Mouse (Mus musculus) gastrocnemius, adult 2 months (tissue): ENCODE measurements around the gene Hdac4. TPM values are rescaled to one million over a fixed set of nuclear protein-coding genes. Genes with fewer than 3 reads are reported as not detected.
A peak's percentile ranks its signal among the peaks of the same experiment; 100 is the strongest.

Experiments
- DNase-seq: peaks from one replicate; pipeline ENCODE4 v3.0.0; 2022
- H3K27ac ChIP-seq: fragments of 200-600 bp; 2 replicates; pipeline ENCODE4 v1.8.1; 2022; ENCODE audit warnings: mild to moderate bottlenecking
- H3K4me3 ChIP-seq: fragments of 200-600 bp; 2 replicates; pipeline ENCODE4 v1.8.1; 2022; ENCODE audit warnings: mild to moderate bottlenecking, moderate library complexity
- CTCF ChIP-seq: fragments of 200-600 bp; IDR thresholded peaks from 2 replicates; pipeline ENCODE4 v1.8.1; 2022; ENCODE audit warnings: antibody characterized with exemption, mild to moderate bottlenecking, moderate library complexity
- intact Hi-C: fragments of 180-260 bp; cut with DNase I; formaldehyde crosslinking; loops from one replicate; pipeline ENCODE4 v1.15.1; 2025
- total RNA-seq, 2 experiments: library from RNA; stranded (reverse); gene quantifications; 2 replicates each; pipeline ENCODE4 v1.2.3; 2021

The Hdac4 gene
- total RNA-seq, 2 experiments from 2014 or later = 41.8 to 66.3 TPM

GRCm38 (mm10) chr1:92103971-92104370, 91.5 kb downstream of the Hdac4 start:
- TF ChIP-seq CTCF = no peak
- intact Hi-C loops = loop anchor here (5.0 kb wide), 1 partner anchor 243 kb away; no protein-coding TSS in a partner anchor
- peak; percentile 16 for DNase-seq
- peak overlapping the region; percentile 96 for H3K27ac ChIP-seq
- peak overlapping the region; percentile 7; the same call in 1 of the 2 replicates for H3K4me3 ChIP-seq

GRCm38 (mm10) chr1:92103377-92103776, 92.1 kb downstream of the Hdac4 start:
- peak overlapping the region; percentile 7; the same call in 1 of the 2 replicates for H3K4me3 ChIP-seq
- no peak for DNase-seq
- TF ChIP-seq CTCF = no peak
- intact Hi-C loops = loop anchor here (5.0 kb wide), 1 partner anchor 244 kb away; no protein-coding TSS in a partner anchor
- H3K27ac ChIP-seq = peak overlapping the region; percentile 96

- Histone ChIP-seq H3K4me3 (no peak overlapping the region; the same call in 1 of the 2 replicates), H3K27ac (peak overlapping the region; percentile 96)
- DNase-seq = no peak
- intact Hi-C loops = loop anchor here (5.0 kb wide), 1 partner anchor 244 kb away; no protein-coding TSS in a partner anchor
- TF ChIP-seq CTCF = no peak
These were observed 92.7 kb downstream of the Hdac4 start for GRCm38 (mm10) chr1:92102825-92103224.

- H3K4me3 ChIP-seq = peak overlapping the region; percentile 37
- DNase-seq = peak; percentile 65
- TF ChIP-seq CTCF = peak; percentile 29; the same call in 1 of the 2 replicates
- intact Hi-C loops = loop anchor here (5.0 kb wide), 1 partner anchor 247 kb away; no protein-coding TSS in a partner anchor
- peak overlapping the region; percentile 96 for H3K27ac ChIP-seq
These were observed 95.1 kb downstream of the Hdac4 start for GRCm38 (mm10) chr1:92100371-92100891.

- DNase-seq = peak; percentile 72
- peak overlapping the region; percentile 96 for H3K27ac ChIP-seq
- TF ChIP-seq CTCF = no peak
- peak overlapping the region; percentile 37 for H3K4me3 ChIP-seq
- intact Hi-C loops = loop anchor here (5.0 kb wide), 1 partner anchor 247 kb away; no protein-coding TSS in a partner anchor
These were observed 95.5 kb downstream of the Hdac4 start for GRCm38 (mm10) chr1:92099964-92100363.

GRCm38 (mm10) chr1:92099502-92099901, 96.0 kb downstream of the Hdac4 start:
- intact Hi-C loops = no loop called here
- peak overlapping the region; percentile 96 for H3K27ac ChIP-seq

GRCm38 (mm10) chr1:92098456-92098855, 97.0 kb downstream of the Hdac4 start:
- no peak for TF ChIP-seq CTCF
- intact Hi-C loops = no loop called here
- peak overlapping the region; percentile 96 for H3K27ac ChIP-seq
- H3K4me3 ChIP-seq = no peak overlapping the region; the same call in 1 of the 2 replicates
- DNase-seq = peak; percentile 41

More at GRCm38 (mm10) chr1:92099502-92099901, 96.0 kb downstream of the Hdac4 start:
- peak overlapping the region; percentile 37 for H3K4me3 ChIP-seq
- peak; percentile 93 for DNase-seq
- TF ChIP-seq CTCF = no peak

- intact Hi-C loops = no loop called here
- peak overlapping the region; percentile 96 for H3K27ac ChIP-seq
- peak overlapping the region; percentile 31 for H3K4me3 ChIP-seq
- TF ChIP-seq CTCF = peak; percentile 30; the same call in 1 of the 2 replicates
- peak; percentile 44 for DNase-seq
These were observed 98.4 kb downstream of the Hdac4 start for GRCm38 (mm10) chr1:92096991-92097525.

GRCm38 (mm10) chr1:92092286-92092685, 103.2 kb downstream of the Hdac4 start:
- intact Hi-C loops = no loop called here
- Histone ChIP-seq H3K27ac (no peak overlapping the region), H3K4me3 (no peak overlapping the region)
- no peak for TF ChIP-seq CTCF
- DNase-seq = peak; percentile 17

GRCm38 (mm10) chr1:92087821-92088220, 107.7 kb downstream of the Hdac4 start:
- TF ChIP-seq CTCF = no peak
- Histone ChIP-seq H3K27ac (peak overlapping the region; percentile 69; the same call in 1 of the 2 replicates), H3K4me3 (no peak overlapping the region)
- intact Hi-C loops = loop anchor here (5.0 kb wide), 1 partner anchor 36 kb away; no protein-coding TSS in a partner anchor
- DNase-seq = peak; percentile 8

GRCm38 (mm10) chr1:92087343-92087742, 108.2 kb downstream of the Hdac4 start:
- no peak for TF ChIP-seq CTCF
- Histone ChIP-seq H3K27ac (peak overlapping the region; percentile 69), H3K4me3 (no peak overlapping the region)
- intact Hi-C loops = loop anchor here (5.0 kb wide), 1 partner anchor 35 kb away; no protein-coding TSS in a partner anchor
- peak; percentile 12 for DNase-seq

GRCm38 (mm10) chr1:92086841-92087240, 108.7 kb downstream of the Hdac4 start:
- no peak for TF ChIP-seq CTCF

GRCm38 (mm10) chr1:92086277-92086813, 109.2 kb downstream of the Hdac4 start:
- intact Hi-C loops = loop anchor here (5.0 kb wide), 1 partner anchor 34 kb away; no protein-coding TSS in a partner anchor
- DNase-seq = peak; percentile 12
- H3K4me3 ChIP-seq = no peak overlapping the region
- H3K27ac ChIP-seq = peak overlapping the region; percentile 69
- TF ChIP-seq CTCF = no peak

More at GRCm38 (mm10) chr1:92086841-92087240, 108.7 kb downstream of the Hdac4 start:
- peak overlapping the region; percentile 69 for H3K27ac ChIP-seq
- H3K4me3 ChIP-seq = no peak overlapping the region
- intact Hi-C loops = loop anchor here (5.0 kb wide), 1 partner anchor 35 kb away; no protein-coding TSS in a partner anchor
- DNase-seq = peak; percentile 52
